Mouse (Mus musculus): ENCODE results near the gene Krt36. TPM values are rescaled to one million over a fixed set of nuclear protein-coding genes. Genes with fewer than 3 reads are reported as not detected.

Krt36 gene
- total and polyA plus RNA-seq, 3 experiments, result not detected

- H3K4me1 ChIP-seq (ENCODE audit: control insufficient read depth in 1 of 2, insufficient read depth in 2 of 2, low read length in 2 of 2), result no peaks in the 10 kb centered on the region
- no peaks in the 10 kb centered on the region for H3K27me3 ChIP-seq (ENCODE audit: control insufficient read depth in 1 of 2, insufficient read depth in 2 of 2, low read length in 2 of 2)
- no peaks in the 10 kb centered on the region for H3K79me2 ChIP-seq (ENCODE audit: control insufficient read depth, insufficient read depth, low read length, poor library complexity)
- H3K4me3 ChIP-seq (ENCODE audit: control insufficient read depth in 1 of 2, insufficient read depth in 1 of 2, low read depth in 2 of 2, low read length in 2 of 2), result no peak overlapping the region
- H3K36me3 ChIP-seq (ENCODE audit: control insufficient read depth in 1 of 2, insufficient read depth in 2 of 2, low read length in 2 of 2), result no peaks in the 10 kb centered on the region
- no peak for TF ChIP-seq MYB (IDR thresholded peaks at IDR 0.05; ENCODE audit: low read depth, low read length)
- no peak for TF ChIP-seq SIN3A (IDR thresholded peaks at IDR 0.05; ENCODE audit: low read length)
- no peak for TF ChIP-seq UBTF (IDR thresholded peaks at IDR 0.05; ENCODE audit: borderline replicate concordance, insufficient read depth, low read depth, low read length)
- no peak for TF ChIP-seq RCOR1 (IDR thresholded peaks at IDR 0.05; ENCODE audit: low read depth, low read length)
- no peak for TF ChIP-seq USF2 (IDR thresholded peaks at IDR 0.05; ENCODE audit: borderline replicate concordance in 1 of 2, insufficient read depth in 1 of 2, low read depth in 1 of 2, low read length in 2 of 2)
- TF ChIP-seq TCF12 (IDR thresholded peaks at IDR 0.05; ENCODE audit: low read depth, low read length), result no peak
- TF ChIP-seq HCFC1 (IDR thresholded peaks at IDR 0.05; ENCODE audit: low read depth, low read length), result no peak
- no peak for DNase-seq (ENCODE audit: low read depth, low spot score)
- no peak overlapping the region for H3K27ac ChIP-seq (ENCODE audit: control insufficient read depth, low read depth, low read length)
- no peak overlapping the region for H3K9ac ChIP-seq (ENCODE audit: control insufficient read depth, low read depth, low read length, poor library complexity, severe bottlenecking)
- no peaks in the 10 kb centered on the region for H3K9me3 ChIP-seq (replicated peaks; ENCODE audit: insufficient read depth, low read length)
These were observed 14.9 kb upstream of the Krt36 start for GRCm38 (mm10) chr11:100120331-100120730.

- Histone ChIP-seq H3K4me1 (ENCODE audit: control insufficient read depth in 1 of 2, insufficient read depth in 2 of 2, low read length in 2 of 2) (no peaks in the 10 kb centered on the region), H3K36me3 (ENCODE audit: control insufficient read depth in 1 of 2, insufficient read depth in 2 of 2, low read length in 2 of 2) (no peaks in the 10 kb centered on the region), H3K79me2 (ENCODE audit: control insufficient read depth, insufficient read depth, low read length, poor library complexity) (no peaks in the 10 kb centered on the region), H3K27me3 (ENCODE audit: control insufficient read depth in 1 of 2, insufficient read depth in 2 of 2, low read length in 2 of 2) (no peaks in the 10 kb centered on the region), H3K9ac (ENCODE audit: control insufficient read depth, low read depth, low read length, poor library complexity, severe bottlenecking) (no peak overlapping the region), H3K27ac (ENCODE audit: control insufficient read depth, low read depth, low read length) (no peak overlapping the region), H3K9me3 (replicated peaks; ENCODE audit: insufficient read depth, low read length) (no peaks in the 10 kb centered on the region), H3K4me3 (ENCODE audit: control insufficient read depth in 1 of 2, insufficient read depth in 1 of 2, low read depth in 2 of 2, low read length in 2 of 2) (no peak overlapping the region)
- TF ChIP-seq KAT2A (conservative IDR thresholded peaks at IDR 0.05; ENCODE audit: low read depth, low read length), result no peak
- TF ChIP-seq ZNF384 (IDR thresholded peaks at IDR 0.05; ENCODE audit: low read depth, low read length), result no peak
- no peak for TF ChIP-seq TBP (IDR thresholded peaks at IDR 0.05; ENCODE audit: low read depth, low read length)
- no peak for TF ChIP-seq CHD1 (IDR thresholded peaks at IDR 0.05; ENCODE audit: low read depth, low read length)
- no peak for TF ChIP-seq MAZ (IDR thresholded peaks at IDR 0.05; ENCODE audit: low read depth, low read length)
- TF ChIP-seq MAX (IDR thresholded peaks at IDR 0.05; ENCODE audit: low read length), result no peak
- TF ChIP-seq EP300 (IDR thresholded peaks at IDR 0.05; ENCODE audit: low read depth in 1 of 2, low read length in 2 of 2), result no peak
- no peak for TF ChIP-seq ELF1 (IDR thresholded peaks at IDR 0.05; ENCODE audit: low read depth, low read length)
- no peak for TF ChIP-seq USF1 (IDR thresholded peaks at IDR 0.05; ENCODE audit: low read depth, low read length)
- TF ChIP-seq USF2 (IDR thresholded peaks at IDR 0.05; ENCODE audit: borderline replicate concordance in 1 of 2, insufficient read depth in 1 of 2, low read depth in 1 of 2, low read length in 2 of 2), result no peak
- no peak for TF ChIP-seq NELFE (IDR thresholded peaks at IDR 0.05; ENCODE audit: low read depth, low read length)
- TF ChIP-seq E2F4 (IDR thresholded peaks at IDR 0.05; ENCODE audit: borderline replicate concordance, low read depth, low read length), result no peak
- no peak for TF ChIP-seq SIN3A (IDR thresholded peaks at IDR 0.05; ENCODE audit: low read length)
- no peak for DNase-seq (ENCODE audit: low read depth, low spot score)
These were observed 8.3 kb upstream of the Krt36 start for GRCm38 (mm10) chr11:100113742-100114029.
